Mouse (Mus musculus): ENCODE results near the gene Wnt10b. TPM values are rescaled to one million over a fixed set of nuclear protein-coding genes. Genes with fewer than 3 reads are reported as not detected.

Wnt10b gene
- polyA plus RNA-seq, 1 experiment: 1.4 TPM

DNA sequence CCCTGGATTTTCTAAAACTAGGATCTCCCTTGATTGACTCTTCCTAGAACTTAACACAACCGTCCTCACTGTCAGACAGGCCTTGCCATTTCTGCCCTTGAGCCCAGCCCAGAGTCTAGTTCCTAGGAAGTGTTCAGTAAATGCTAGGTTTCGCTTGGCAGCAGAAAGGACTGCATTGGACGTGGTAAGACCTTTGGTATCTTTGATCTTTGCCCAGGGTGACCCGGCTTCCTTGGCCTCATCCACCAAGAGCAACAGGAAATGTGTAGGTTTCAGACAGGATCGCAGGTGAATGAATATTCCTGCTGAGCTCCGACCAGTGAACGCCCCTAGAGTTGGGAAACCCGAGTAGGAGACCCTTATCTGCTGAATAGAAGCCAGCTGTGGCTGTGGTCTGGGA, 25.0 kb upstream of the Wnt10b start:
- H3K4me1 ChIP-seq (ENCODE audit: control insufficient read depth, insufficient read depth, low read length): no peaks in the 10 kb centered on the region; the same call in 1 of the 2 replicates
- H3K27ac ChIP-seq (ENCODE audit: control insufficient read depth, insufficient read depth, low read depth, low read length, poor library complexity): no peak overlapping the region
- TF ChIP-seq CTCF (IDR thresholded peaks at IDR 0.05; ENCODE audit: control insufficient read depth, insufficient read depth, low read length) (no peak), POLR2A (IDR thresholded peaks at IDR 0.05; ENCODE audit: borderline replicate concordance, control insufficient read depth, low read depth, low read length) (no peak)
- H3K4me3 ChIP-seq (replicated peaks; ENCODE audit: control insufficient read depth, low read depth, low read length): no peak overlapping the region
- WGBS: 21% methylated on average over 8 of the region's 8 CpGs

DNA sequence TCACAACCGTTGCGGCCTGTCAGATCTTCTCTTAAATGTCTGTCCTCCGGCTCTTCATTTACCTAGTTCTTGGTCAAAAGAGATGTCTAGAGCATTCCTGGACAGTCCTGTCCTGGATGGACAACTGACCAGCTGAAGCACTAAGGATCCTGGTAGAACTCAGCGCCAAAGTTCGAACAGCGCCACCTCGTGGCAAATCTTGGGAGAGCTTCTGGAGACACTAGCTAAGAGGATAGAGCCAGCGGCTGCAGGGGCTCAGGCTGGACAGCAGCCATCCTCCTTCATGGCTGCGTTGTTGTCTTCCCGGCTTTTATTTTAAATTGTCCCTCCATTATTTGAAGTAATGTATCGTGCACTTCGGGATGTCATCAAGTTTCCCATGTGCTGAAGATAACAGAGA, 21.4 kb upstream of the Wnt10b start:
- no peak overlapping the region for H3K4me3 ChIP-seq (replicated peaks; ENCODE audit: control insufficient read depth, low read depth, low read length)
- WGBS: 13% methylated on average over 12 of the region's 12 CpGs
- no peak for TF ChIP-seq POLR2A (IDR thresholded peaks at IDR 0.05; ENCODE audit: borderline replicate concordance, control insufficient read depth, low read depth, low read length)
- TF ChIP-seq CTCF (IDR thresholded peaks at IDR 0.05; ENCODE audit: control insufficient read depth, insufficient read depth, low read length): peak; percentile 81
- H3K27ac ChIP-seq (ENCODE audit: control insufficient read depth, insufficient read depth, low read depth, low read length, poor library complexity): no peak overlapping the region
- no peaks in the 10 kb centered on the region for H3K4me1 ChIP-seq (ENCODE audit: control insufficient read depth, insufficient read depth, low read length)

DNA sequence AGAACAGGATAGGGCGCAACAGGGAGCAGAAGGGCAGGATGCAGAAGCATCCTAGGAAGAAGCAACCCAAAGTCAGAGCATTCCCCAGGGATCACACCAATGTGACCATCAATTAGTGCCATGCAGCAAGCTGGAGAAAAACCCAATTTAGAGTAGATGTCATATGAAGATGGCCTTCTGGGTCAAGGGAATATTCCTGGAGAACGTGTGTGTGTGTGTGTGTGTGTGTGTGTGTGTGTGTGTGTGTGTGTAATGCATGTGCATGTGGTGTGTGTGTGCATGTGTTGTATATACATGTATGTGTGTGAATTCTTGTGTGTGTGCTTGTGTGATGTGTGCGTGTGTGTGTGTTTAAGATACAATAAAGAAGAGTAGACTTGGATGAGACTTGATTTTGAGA, 21.0 kb upstream of the Wnt10b start:
- H3K4me3 ChIP-seq (replicated peaks; ENCODE audit: control insufficient read depth, low read depth, low read length): no peak overlapping the region
- TF ChIP-seq CTCF (IDR thresholded peaks at IDR 0.05; ENCODE audit: control insufficient read depth, insufficient read depth, low read length): no peak
- TF ChIP-seq POLR2A (IDR thresholded peaks at IDR 0.05; ENCODE audit: borderline replicate concordance, control insufficient read depth, low read depth, low read length): no peak
- H3K4me1 ChIP-seq (ENCODE audit: control insufficient read depth, insufficient read depth, low read length): no peaks in the 10 kb centered on the region
- H3K27ac ChIP-seq (ENCODE audit: control insufficient read depth, insufficient read depth, low read depth, low read length, poor library complexity): no peak overlapping the region
- 54% methylated on average over 3 of the region's 3 CpGs for WGBS

DNA sequence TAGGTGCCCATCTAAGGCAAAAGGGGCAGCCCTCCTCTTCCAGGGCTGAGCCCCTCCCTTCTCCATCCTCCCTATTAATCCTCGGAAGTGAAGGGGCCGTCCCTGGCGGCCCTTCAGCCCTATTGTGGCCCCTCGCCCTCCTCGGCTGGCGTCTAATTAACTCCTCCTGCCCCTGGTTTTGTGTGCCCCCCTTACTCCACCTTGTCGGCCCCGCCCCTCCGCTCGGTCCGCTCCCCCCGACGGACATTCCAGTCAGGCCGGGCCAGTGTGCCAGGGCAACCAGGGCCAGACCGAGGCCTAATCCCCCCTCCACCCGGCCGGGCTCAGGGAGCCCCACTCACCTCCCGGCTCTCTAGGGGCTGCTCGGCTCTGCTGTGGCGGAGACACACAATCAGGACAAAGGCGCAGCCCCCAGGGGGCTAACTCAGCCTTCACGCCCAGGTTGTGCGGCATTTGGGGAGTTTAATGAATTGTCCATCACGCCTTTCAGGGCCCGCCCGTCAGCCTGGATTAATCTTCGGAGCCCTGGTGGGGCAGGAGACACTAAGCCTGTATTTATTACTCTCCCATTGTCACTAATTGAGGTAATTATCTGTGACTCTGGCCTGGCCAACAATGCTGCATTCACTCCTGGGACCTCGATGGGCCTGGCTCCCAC, 20.0 kb upstream of the Wnt10b start:
- no peaks in the 10 kb centered on the region for H3K4me1 ChIP-seq (ENCODE audit: control insufficient read depth, insufficient read depth, low read length)
- TF ChIP-seq POLR2A (IDR thresholded peaks at IDR 0.05; ENCODE audit: borderline replicate concordance, control insufficient read depth, low read depth, low read length): no peak
- no peak for TF ChIP-seq CTCF (IDR thresholded peaks at IDR 0.05; ENCODE audit: control insufficient read depth, insufficient read depth, low read length)
- H3K27ac ChIP-seq (ENCODE audit: control insufficient read depth, insufficient read depth, low read depth, low read length, poor library complexity): no peak overlapping the region
- H3K4me3 ChIP-seq (replicated peaks; ENCODE audit: control insufficient read depth, low read depth, low read length): no peak overlapping the region
- 32% methylated on average over 28 of the region's 28 CpGs for WGBS

DNA sequence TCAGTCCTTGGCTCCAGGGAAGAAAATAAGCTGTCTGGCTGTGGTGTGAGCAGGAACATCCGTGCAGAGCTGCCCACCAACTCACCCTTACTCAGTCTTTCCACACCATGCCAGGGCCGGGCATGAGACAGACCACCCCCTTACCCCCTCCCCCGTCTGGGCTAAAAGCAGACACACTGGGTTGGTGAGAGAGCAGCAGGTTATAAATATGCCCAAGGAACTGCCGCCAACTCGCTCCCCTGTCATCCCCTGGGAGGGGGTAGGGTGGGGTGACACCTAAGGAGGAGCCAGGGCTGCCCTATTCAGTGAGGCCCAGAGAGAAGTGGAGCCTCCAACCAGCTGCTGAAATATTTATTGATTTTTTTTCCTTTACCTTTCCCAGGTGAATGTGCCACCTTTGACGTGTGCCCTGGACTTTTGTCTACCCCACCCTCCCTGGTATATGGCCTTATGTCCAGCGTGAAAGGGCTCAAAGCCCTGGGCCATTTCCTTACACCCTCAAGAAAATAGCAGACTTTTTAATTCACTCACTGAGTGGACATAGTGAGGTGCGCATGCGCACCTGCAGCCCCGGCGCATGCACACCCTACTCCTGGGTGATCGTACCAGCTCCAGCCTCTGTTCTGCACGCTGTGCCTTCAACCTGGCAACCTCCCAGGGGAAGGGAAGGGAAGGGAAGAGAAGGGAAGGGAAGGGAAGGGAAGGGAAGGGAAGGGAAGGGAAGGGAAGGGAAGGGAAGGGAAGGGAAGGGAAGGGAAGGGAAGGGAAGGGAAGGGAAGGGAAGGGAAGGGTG, 19.0 kb upstream of the Wnt10b start:
- Histone ChIP-seq H3K4me3 (replicated peaks; ENCODE audit: control insufficient read depth, low read depth, low read length) (no peak overlapping the region), H3K27ac (ENCODE audit: control insufficient read depth, insufficient read depth, low read depth, low read length, poor library complexity) (no peak overlapping the region), H3K4me1 (ENCODE audit: control insufficient read depth, insufficient read depth, low read length) (no peaks in the 10 kb centered on the region; the same call in 1 of the 2 replicates)
- TF ChIP-seq POLR2A (IDR thresholded peaks at IDR 0.05; ENCODE audit: borderline replicate concordance, control insufficient read depth, low read depth, low read length): no peak
- TF ChIP-seq CTCF (IDR thresholded peaks at IDR 0.05; ENCODE audit: control insufficient read depth, insufficient read depth, low read length): no peak
- WGBS: 9% methylated on average over 13 of the region's 13 CpGs

DNA sequence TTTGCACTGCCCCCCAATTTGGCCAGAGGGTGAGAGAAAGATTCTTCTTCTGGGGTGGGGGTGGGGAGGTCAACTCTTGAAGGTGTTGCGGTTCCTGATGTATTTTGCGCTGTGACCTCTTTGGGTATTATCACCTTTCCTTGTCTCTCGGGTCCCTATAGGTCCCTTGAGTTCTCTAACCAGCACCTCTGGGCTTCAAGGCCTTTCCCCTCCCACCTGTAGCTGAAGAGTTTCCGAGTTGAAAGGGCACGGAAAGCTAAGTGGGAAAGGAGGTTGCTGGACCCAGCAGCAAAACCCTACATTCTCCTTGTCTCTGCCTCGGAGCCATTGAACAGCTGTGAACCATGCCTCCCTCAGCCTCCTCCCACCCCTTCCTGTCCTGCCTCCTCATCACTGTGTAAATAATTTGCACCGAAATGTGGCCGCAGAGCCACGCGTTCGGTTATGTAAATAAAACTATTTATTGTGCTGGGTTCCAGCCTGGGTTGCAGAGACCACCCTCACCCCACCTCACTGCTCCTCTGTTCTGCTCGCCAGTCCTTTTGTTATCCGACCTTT, 15.3 kb upstream of the Wnt10b start:
- no peaks in the 10 kb centered on the region; the same call in 1 of the 2 replicates for H3K4me1 ChIP-seq (ENCODE audit: control insufficient read depth, insufficient read depth, low read length)
- 3% methylated on average over 13 of the region's 13 CpGs for WGBS
- TF ChIP-seq POLR2A (IDR thresholded peaks at IDR 0.05; ENCODE audit: borderline replicate concordance, control insufficient read depth, low read depth, low read length) (no peak), CTCF (IDR thresholded peaks at IDR 0.05; ENCODE audit: control insufficient read depth, insufficient read depth, low read length) (no peak)
- H3K27ac ChIP-seq (ENCODE audit: control insufficient read depth, insufficient read depth, low read depth, low read length, poor library complexity): no peak overlapping the region
- H3K4me3 ChIP-seq (replicated peaks; ENCODE audit: control insufficient read depth, low read depth, low read length): no peak overlapping the region

DNA sequence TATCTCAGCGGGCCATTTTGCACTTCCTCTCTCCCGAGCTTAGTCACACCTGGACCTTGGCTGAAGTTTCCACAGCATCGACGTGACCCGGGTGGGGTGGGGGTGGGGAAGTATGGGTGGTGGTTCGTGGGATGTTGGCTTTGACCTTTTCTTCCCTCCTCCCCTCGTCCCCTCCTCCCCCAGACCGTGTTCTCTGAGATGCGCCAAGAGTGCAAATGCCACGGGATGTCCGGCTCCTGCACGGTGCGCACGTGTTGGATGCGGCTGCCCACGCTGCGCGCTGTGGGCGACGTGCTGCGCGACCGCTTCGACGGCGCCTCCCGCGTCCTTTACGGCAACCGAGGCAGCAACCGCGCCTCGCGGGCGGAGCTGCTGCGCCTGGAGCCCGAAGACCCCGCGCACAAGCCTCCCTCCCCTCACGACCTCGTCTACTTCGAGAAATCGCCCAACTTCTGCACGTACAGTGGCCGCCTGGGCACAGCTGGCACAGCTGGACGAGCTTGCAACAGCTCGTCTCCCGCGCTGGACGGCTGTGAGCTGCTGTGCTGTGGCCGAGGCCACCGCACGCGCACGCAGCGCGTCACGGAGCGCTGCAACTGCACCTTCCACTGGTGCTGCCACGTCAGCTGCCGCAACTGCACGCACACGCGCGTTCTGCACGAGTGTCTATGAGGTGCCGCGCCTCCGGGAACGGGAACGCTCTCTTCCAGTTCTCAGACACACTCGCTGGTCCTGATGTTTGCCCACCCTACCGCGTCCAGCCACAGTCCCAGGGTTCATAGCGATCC, 14.5 kb upstream of the Wnt10b start:
- WGBS: 3% methylated on average over 75 of the region's 75 CpGs
- Histone ChIP-seq H3K4me3 (replicated peaks; ENCODE audit: control insufficient read depth, low read depth, low read length) (no peak overlapping the region), H3K27ac (ENCODE audit: control insufficient read depth, insufficient read depth, low read depth, low read length, poor library complexity) (no peak overlapping the region), H3K4me1 (ENCODE audit: control insufficient read depth, insufficient read depth, low read length) (no peaks in the 10 kb centered on the region; the same call in 1 of the 2 replicates)
- TF ChIP-seq CTCF (IDR thresholded peaks at IDR 0.05; ENCODE audit: control insufficient read depth, insufficient read depth, low read length) (no peak), POLR2A (IDR thresholded peaks at IDR 0.05; ENCODE audit: borderline replicate concordance, control insufficient read depth, low read depth, low read length) (no peak)

All from bone marrow, adult 2 months (tissue).